Mouse (Mus musculus) embryonic stem cell, embryonic (primary cell): ENCODE results near the gene Tert.

Experiments used
- CTCF ChIA-PET, 4 experiments: fragments of 300-600 bp in 2 of 4; fragments of 350-600 bp in 2 of 4; sonication (Branson Sonifier 250); formaldehyde crosslinking; loops; one replicate each; lab custom pipeline; 2022; ENCODE audit warnings: inconsistent platforms in 2 of 4; lab: Charles Lee
- POLR2A ChIA-PET, 4 experiments: fragments of 300-600 bp in 2 of 4; fragments of 350-600 bp in 2 of 4; sonication (Branson Sonifier 250); formaldehyde crosslinking; loops; one replicate each; lab custom pipeline; 2022; ENCODE audit warnings: antibody characterized with exemption in 4 of 4, inconsistent platforms in 1 of 4; lab: Charles Lee

Tert gene

GRCm38 (mm10) chr13:73696529-73696928 lies 69.8 kb downstream of the Tert start:
- POLR2A ChIA-PET, result interaction anchor here in 2 of 4 experiments (0.6 to 1.5 kb wide), 3 partner anchors 9 to 76 kb away, joined by 3 to 5 read pairs (median 3); partner anchors contain the start of gene Slc6a19 (in 1 of the 2)
- CTCF ChIA-PET, result no interaction called here
